Mouse (Mus musculus) ES-E14 (cell line): Measurements from ENCODE around the gene Nxn. TPM values are rescaled to one million over a fixed set of nuclear protein-coding genes. Genes with fewer than 3 reads are reported as not detected.

Source experiments
- DNase-seq: peaks from one replicate; pipeline ENCODE4 v3.0.0-alpha.2; 2013; ENCODE audit warnings: low read depth, low spot score
- H3K27ac ChIP-seq: 2 replicates; pipeline ENCODE4 v1.5.1; 2012; ENCODE audit warnings: low read depth, mild to moderate bottlenecking, low read length, moderate library complexity, mixed read lengths; ENCODE audit not compliant: poor library complexity, insufficient read depth, severe bottlenecking
- H3K36me3 ChIP-seq: 2 replicates; pipeline ENCODE4 v1.6.1; 2012; ENCODE audit warnings: mild to moderate bottlenecking, low read length, moderate library complexity, mixed read lengths; ENCODE audit not compliant: control insufficient read depth, poor library complexity, insufficient read depth, severe bottlenecking
- H3K4me1 ChIP-seq, 2 experiments: fragments of 150-350 bp in 1 of 2; sonication (generic) in 1 of 2; 2 replicates each; pipeline ENCODE4 v1.6.1; 2012; ENCODE audit warnings: low read length in 2 of 2, mild to moderate bottlenecking in 1 of 2, mixed read lengths in 1 of 2; ENCODE audit not compliant: control insufficient read depth in 2 of 2, insufficient read depth in 2 of 2, poor library complexity in 1 of 2
- H3K4me3 ChIP-seq, 2 experiments: fragments of 150-350 bp in 1 of 2; sonication (generic) in 1 of 2; 2 replicates each; pipeline ENCODE4 v1.5.1; 2012; ENCODE audit warnings: low read length in 2 of 2, low read depth in 1 of 2, mild to moderate bottlenecking in 1 of 2, mixed read lengths in 1 of 2; ENCODE audit not compliant: insufficient read depth in 1 of 2, poor library complexity in 1 of 2, severe bottlenecking in 1 of 2
- H3K9ac ChIP-seq: 2 replicates; pipeline ENCODE4 v1.6.1; 2012; ENCODE audit warnings: low read depth, mild to moderate bottlenecking, low read length, mixed read lengths; ENCODE audit not compliant: poor library complexity, insufficient read depth, severe bottlenecking
- H3K9me3 ChIP-seq: fragments of 150-350 bp; sonication (generic); 2 replicates; pipeline ENCODE4 v1.6.1; 2012; ENCODE audit warnings: low read depth, mild to moderate bottlenecking, low read length; ENCODE audit not compliant: control insufficient read depth, insufficient read depth
- CHD2 ChIP-seq: IDR thresholded peaks from 2 replicates; pipeline ENCODE4 v1.6.1; 2014; ENCODE audit warnings: mild to moderate bottlenecking, low read depth, low read length, inconsistent platforms
- HCFC1 ChIP-seq: IDR thresholded peaks from 2 replicates; pipeline ENCODE4 v1.6.1; 2012; ENCODE audit warnings: low read length, inconsistent platforms, borderline replicate concordance; ENCODE audit not compliant: insufficient read depth
- MAFK ChIP-seq: IDR thresholded peaks from 2 replicates; pipeline ENCODE4 v1.6.1; 2014; ENCODE audit warnings: mild to moderate bottlenecking, low read depth, low read length, inconsistent platforms; ENCODE audit not compliant: insufficient read depth
- ZC3H11A ChIP-seq: IDR thresholded peaks from 2 replicates; pipeline ENCODE4 v1.6.1; 2012; ENCODE audit warnings: low read depth, mild to moderate bottlenecking, inconsistent platforms, low read length, borderline replicate concordance
- ZNF384 ChIP-seq: IDR thresholded peaks from 2 replicates; pipeline ENCODE4 v1.6.1; 2012; ENCODE audit warnings: low read depth, low read length, inconsistent platforms
- in situ Hi-C, 2 experiments: fragments of 600-800 bp; cut with MboI; formaldehyde crosslinking; loops; one replicate each; pipeline ENCODE4 v1.15.1; 2025; ENCODE audit warnings: low sequenced_read_pairs in 2 of 2, inconsistent platforms in 1 of 2; ENCODE audit not compliant: unreplicated experiment in 2 of 2
- total RNA-seq: library from RNA; depleted of rRNA; stranded (reverse); fragments of 300-350 nt; gene quantifications from 2 replicates; pipeline ENCODE4 v1.2.3, GENCODE M21; 2012

Gene Nxn
- total RNA-seq, 1 experiment: 48.0 TPM

GRCm38 (mm10) chr11:76311224-76312000 is 87.5 kb downstream of the Nxn start:
- Histone ChIP-seq H3K9ac (no peak overlapping the region), H3K36me3 (no peaks in the 10 kb centered on the region), H3K4me1 (peaks cover 4 to 9% of the 10 kb centered on the region in 2 experiments), H3K4me3 (no peak overlapping the region), H3K27ac (no peak overlapping the region), H3K9me3 (no peaks in the 10 kb centered on the region)
- in situ Hi-C loops: no loop called here
- DNase-seq: no peak
- TF ChIP-seq MAFK (no peak), ZNF384 (no peak), CHD2 (no peak), HCFC1 (no peak), ZC3H11A (no peak)

- in situ Hi-C loops: no loop called here
- H3K4me3 ChIP-seq: no peak overlapping the region
- H3K36me3 ChIP-seq: no peaks in the 10 kb centered on the region
- DNase-seq: no peak
- TF ChIP-seq HCFC1: no peak
- no peak for TF ChIP-seq ZNF384
- TF ChIP-seq MAFK: no peak
- no peak for TF ChIP-seq ZC3H11A
- TF ChIP-seq CHD2: no peak
- H3K9ac ChIP-seq: no peak overlapping the region
- no peaks in the 10 kb centered on the region for H3K9me3 ChIP-seq
- no peak overlapping the region for H3K27ac ChIP-seq
- H3K4me1 ChIP-seq: peaks cover 4 to 9% of the 10 kb centered on the region in 2 experiments
These were observed 89.1 kb downstream of the Nxn start for GRCm38 (mm10) chr11:76309868-76310267.

GRCm38 (mm10) chr11:76309072-76309471 is 89.9 kb downstream of the Nxn start:
- Histone ChIP-seq H3K4me3 (no peak overlapping the region), H3K36me3 (no peaks in the 10 kb centered on the region), H3K9ac (no peak overlapping the region), H3K9me3 (no peaks in the 10 kb centered on the region), H3K4me1 (peaks cover 4 to 14% of the 10 kb centered on the region in 2 experiments), H3K27ac (no peak overlapping the region)
- no peak for DNase-seq
- no peak for TF ChIP-seq CHD2
- no peak for TF ChIP-seq MAFK
- no peak for TF ChIP-seq HCFC1
- TF ChIP-seq ZC3H11A: no peak
- no peak for TF ChIP-seq ZNF384
- in situ Hi-C loops: no loop called here

GRCm38 (mm10) chr11:76306769-76307168 is 92.2 kb downstream of the Nxn start:
- TF ChIP-seq HCFC1: no peak
- no peak for TF ChIP-seq ZC3H11A
- TF ChIP-seq CHD2: no peak
- TF ChIP-seq MAFK: no peak
- no peak for TF ChIP-seq ZNF384
- H3K27ac ChIP-seq: no peak overlapping the region
- in situ Hi-C loops: no loop called here
- H3K4me3 ChIP-seq: no peak overlapping the region
- H3K9me3 ChIP-seq: no peaks in the 10 kb centered on the region
- H3K36me3 ChIP-seq: no peaks in the 10 kb centered on the region
- no peak for DNase-seq
- H3K4me1 ChIP-seq: peaks cover 5 to 14% of the 10 kb centered on the region in 2 experiments
- H3K9ac ChIP-seq: no peak overlapping the region
